In the genomic region with DNA sequence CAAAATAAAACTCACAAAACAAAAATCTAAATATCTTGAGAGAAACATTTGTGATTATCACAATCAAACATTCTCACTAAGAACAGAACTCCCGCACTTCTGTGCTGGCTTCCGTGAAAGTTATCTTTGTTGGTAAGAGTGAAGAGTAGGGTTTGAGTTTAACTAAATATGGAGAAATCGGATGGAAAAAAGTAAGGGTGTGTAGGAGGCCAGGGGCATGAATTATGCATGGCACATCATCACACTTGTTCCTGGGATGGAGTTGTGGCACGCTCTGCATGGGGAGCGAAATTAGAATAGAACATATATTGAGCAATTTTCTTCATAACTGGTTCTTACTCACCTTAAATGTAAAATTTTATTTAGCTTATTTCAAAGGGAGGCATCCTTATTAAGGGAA, we compare ENCODE assay signal across 15 mouse cellular contexts.
"Had no signal": no experiment of that assay in that cellular context is flagged by ENCODE, and none has a peak within 500 bp of the region (broad histone marks: within the 10 kb centered on the region; RNA-seq: fewer than 3 reads in every experiment).

No protein-coding gene starts in this region.

- H3K4me2 ChIP-seq: kidney, embryonic 15.5 days; limb, embryonic 12.5 days; midbrain, embryonic 12.5 days; neural tube, embryonic 13.5 days; stomach, embryonic 15.5 days had no signal

- H3K36me3 ChIP-seq: kidney, embryonic 15.5 days; limb, embryonic 12.5 days; midbrain, embryonic 12.5 days; neural tube, embryonic 13.5 days; stomach, embryonic 15.5 days had no signal

- H3K4me1 ChIP-seq: limb, embryonic 12.5 days; midbrain, embryonic 12.5 days; stomach, embryonic 15.5 days had no signal

- ATAC-seq: intestine, embryonic 16.5 days; midbrain, embryonic 16.5 days had no signal

- H3K27ac ChIP-seq: kidney, embryonic 15.5 days; limb, embryonic 12.5 days; liver, embryonic 14.5 days; midbrain, embryonic 12.5 days; neural tube, embryonic 13.5 days; stomach, embryonic 15.5 days had no signal

- H3K27me3 ChIP-seq: kidney, embryonic 15.5 days; limb, embryonic 12.5 days; midbrain, embryonic 12.5 days; neural tube, embryonic 13.5 days; stomach, embryonic 15.5 days had no signal

- H3K4me3 ChIP-seq: kidney, embryonic 15.5 days; limb, embryonic 12.5 days; midbrain, embryonic 12.5 days; neural tube, embryonic 13.5 days; stomach, embryonic 15.5 days had no signal

- H3K9ac ChIP-seq: kidney, embryonic 15.5 days; limb, embryonic 12.5 days; liver, embryonic 14.5 days; midbrain, embryonic 12.5 days; neural tube, embryonic 13.5 days; stomach, embryonic 15.5 days had no signal

- H3K9me3 ChIP-seq: kidney, embryonic 15.5 days; limb, embryonic 12.5 days; midbrain, embryonic 12.5 days; neural tube, embryonic 13.5 days; stomach, embryonic 15.5 days had no signal

- DNase-seq: kidney, adult 2 months; kidney, postnatal 14 days; liver; lung, adult 18-20 months; retina, postnatal 1 day; spleen, adult 18-20 months; thymus, postnatal 36 days had no signal
